Mouse (Mus musculus): ENCODE results near the gene Scamp1.

DNA sequence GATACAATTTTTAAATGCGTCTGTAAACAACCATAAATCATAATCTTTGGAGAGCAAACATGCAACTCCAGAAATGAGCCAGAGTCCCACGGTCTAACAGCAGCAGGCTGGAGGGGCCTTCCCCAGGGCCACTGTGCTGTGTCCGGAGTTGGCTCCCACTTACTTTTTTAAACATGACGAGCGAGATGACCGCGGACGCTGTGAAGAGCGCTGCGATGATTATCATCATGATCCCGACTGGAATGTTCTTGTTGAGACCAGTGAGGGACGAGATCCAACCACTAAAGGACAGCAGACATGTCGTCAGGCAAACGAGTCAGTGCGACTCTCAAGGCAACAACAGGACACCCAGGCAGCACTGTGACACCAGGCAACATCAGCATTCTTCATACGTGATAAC is 77.7 kb downstream of the Scamp1 start:
- TF ChIP-seq POLR2A (IDR thresholded peaks at IDR 0.05; ENCODE audit: borderline replicate concordance, extremely low read depth, low read depth, low read length) (no peak), CTCF (IDR thresholded peaks at IDR 0.05; ENCODE audit: insufficient read depth, low read length) (no peak)

Measured in lung, adult 2 months (tissue).